Mouse (Mus musculus): ENCODE measurements around the gene Plxnb2.

DNA sequence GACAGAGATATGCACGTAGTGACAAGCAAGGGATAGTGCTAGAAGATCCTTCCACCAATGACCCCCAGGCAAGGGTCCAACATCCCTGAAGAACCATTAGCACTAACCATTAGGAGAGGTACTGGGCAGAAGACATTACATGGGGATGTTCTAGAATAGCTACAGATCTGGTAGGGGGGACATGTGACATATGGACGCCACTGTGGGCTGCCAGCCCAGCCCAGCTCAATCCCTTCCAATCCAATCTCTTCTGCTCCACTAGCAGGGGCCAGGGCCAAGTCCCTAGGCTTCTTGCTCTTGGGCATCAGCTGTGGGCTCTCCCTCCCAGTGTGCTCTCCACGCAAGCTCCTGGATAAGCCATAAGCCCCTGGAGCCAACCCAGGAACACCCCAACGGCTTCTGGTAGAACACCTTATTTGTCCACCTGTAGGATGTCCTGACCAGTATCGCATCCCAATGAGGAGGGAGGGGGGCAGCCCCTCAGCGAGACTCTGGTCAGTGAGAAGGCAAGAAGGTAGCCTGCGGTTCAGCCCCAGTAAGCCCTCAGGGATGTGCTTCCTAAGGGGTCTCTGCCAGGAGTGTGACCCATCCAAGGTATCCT lies 2.2 kb downstream of the Plxnb2 start:
- no peak for TF ChIP-seq CTCF (IDR thresholded peaks at IDR 0.05; ENCODE audit: low read depth, low read length)
- TF ChIP-seq GATA1 (IDR thresholded peaks at IDR 0.05; ENCODE audit: borderline replicate concordance, low read length), result no peak
